Mouse (Mus musculus) embryo, embryonic 9.5 days (tissue): ENCODE measurements at regions not wholly inside any gene's neighbourhood (a gene's known extent, or its start where the extent isn't known, plus 50 kb on each side); places are given as distances from the start of the nearest gene placed in this dataset.
A peak's percentile ranks its signal among the peaks of the same experiment; 100 is the strongest.
"Not testable (repeated sequence)": the region's sequence is repeated elsewhere in the genome, so short reads cannot be mapped to it uniquely, and the experiment has no call there.

Experiments used
- DNase-seq: peaks from one replicate; pipeline ENCODE4 v3.0.0-alpha.2; 2017; ENCODE audit errors: extremely low spot score

DNA sequence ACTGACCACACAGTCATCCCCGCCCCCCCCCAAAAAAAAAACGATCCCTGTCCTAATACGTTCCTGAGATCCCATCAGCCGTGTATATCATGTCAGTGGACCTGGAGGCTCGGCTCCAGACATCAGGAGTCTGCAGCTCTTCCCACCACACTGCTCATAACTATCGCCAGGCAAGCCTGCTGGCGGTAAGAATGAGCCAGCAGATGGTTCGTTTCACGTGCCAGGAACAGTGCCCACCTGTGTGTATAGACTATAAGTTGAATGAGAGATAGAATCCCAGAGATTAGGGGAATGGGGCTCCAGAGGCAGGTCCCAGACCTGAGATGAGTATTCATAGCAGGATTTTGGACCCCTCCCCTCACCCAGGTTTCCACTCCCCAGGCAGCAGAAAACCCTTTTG, 144.2 kb upstream of the A430005L14Rik start:
- DNase-seq: no peak

DNA sequence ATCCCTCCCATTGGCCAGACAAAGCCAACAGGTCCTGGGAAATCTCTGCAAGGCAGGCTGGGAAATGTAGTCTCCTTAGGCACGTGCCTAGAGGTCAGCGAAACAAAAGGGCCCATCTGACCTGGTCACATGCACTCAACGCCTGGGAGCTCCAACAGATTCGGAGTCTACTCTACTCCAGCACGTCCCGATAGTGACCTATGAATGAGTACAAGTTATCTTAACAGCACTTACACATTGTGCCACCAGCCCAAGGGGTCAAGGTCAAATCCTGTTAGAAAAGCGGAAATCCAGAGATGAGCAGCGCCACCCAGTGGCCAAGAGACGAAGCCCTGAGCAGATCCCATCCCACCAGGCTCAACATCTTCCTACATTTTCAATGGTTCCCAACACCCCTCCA, 129.1 kb upstream of the A430005L14Rik start:
- DNase-seq: peak; percentile 52

DNA sequence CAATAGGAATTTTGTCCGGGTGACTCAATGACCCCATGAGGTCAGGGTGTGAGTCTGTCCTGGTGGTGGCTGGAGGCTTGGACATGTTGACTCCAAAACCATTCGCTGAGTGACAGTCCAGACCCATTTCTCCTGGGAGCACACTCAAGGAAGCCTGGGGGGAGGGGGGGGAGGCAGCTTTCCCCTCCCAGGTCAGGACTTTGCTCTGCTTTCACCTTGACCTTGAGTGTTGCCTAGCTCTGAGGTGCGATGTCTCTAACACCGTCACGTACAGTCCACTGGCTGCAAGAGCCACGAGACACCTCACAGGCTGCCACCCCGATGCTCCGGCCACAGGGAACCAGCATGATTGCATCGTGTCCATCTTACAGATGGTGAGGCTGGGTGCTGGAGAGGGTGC, 127.3 kb upstream of the A430005L14Rik start:
- no peak for DNase-seq

DNA sequence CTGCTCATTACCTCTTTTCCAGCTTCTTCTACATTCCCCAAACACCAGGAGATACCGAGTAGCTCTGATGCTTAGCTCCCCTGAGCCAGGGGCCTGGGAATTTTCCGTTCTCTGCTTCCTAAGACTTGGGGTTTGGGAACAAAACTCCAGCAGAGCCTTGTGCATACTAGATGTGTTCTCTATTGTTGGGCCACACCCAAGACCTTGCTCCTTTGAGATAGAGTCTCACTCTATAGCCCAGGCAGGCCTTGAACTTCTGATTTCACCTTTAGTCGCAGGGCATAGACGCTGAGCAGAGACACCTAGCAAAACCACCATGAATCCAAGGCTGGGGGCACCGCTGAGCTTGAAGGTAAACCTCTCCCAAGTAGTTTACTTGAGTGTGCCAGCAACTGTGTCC, 126.5 kb upstream of the A430005L14Rik start:
- no peak for DNase-seq

DNA sequence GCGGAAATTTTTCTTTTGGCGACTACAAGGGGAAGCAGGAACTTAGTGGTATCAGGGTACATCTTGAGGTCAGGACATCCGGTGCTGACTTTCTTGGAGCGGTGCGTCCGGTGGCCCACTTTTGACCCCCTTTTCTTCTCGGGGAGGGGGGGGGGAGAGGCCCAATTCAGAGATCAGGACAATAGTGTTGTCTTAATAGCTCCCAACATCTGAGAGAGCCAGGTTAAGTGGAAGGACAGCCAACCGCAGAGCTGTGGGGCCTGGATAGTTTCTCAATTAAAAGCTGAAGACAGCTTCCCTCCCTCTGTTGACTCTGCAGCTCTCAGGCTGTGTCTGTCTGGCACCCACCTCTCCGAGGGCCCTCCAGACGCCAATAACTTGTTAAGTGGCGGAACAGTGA, 125.8 kb upstream of the A430005L14Rik start:
- not testable (repeated sequence) for DNase-seq

DNA sequence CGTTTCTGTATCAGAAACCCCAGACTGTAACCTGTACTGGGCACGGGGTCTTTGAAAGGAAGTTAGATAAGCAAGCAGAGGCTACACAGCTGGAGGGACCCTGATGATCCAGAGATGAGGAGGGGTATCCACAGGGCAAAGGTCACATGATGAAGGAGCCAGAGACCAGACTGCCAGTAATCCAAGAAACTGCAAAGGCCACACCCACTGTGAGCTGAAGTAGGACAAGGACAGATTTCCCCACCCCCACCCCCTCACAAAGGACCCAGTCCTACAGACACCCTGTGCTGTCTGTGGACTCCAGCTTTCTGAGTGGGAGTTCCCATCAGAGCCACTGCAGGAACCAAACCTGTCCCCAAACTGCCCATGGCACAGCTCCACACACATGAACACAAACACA, 124.9 kb upstream of the A430005L14Rik start:
- no peak for DNase-seq

DNA sequence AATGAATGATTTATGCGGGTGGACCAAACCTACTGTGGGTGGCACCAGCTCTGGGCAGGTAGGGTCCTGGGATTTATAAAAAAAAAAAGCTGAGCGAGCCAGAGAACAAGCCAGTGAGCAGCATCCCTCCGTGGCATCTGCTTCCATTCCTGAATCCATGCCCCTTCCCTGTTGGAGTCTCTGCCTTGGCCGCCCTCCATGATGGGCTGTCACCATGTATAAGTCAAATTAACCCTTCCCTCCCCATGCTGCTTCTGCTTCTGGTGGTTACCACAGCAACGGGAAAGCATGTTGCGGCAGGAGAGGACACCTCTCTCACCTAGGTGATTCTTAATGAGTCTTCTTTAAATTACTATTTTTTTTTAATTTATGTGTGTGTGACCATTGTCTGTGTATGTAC, 112.3 kb upstream of the A430005L14Rik start:
- DNase-seq: no peak

DNA sequence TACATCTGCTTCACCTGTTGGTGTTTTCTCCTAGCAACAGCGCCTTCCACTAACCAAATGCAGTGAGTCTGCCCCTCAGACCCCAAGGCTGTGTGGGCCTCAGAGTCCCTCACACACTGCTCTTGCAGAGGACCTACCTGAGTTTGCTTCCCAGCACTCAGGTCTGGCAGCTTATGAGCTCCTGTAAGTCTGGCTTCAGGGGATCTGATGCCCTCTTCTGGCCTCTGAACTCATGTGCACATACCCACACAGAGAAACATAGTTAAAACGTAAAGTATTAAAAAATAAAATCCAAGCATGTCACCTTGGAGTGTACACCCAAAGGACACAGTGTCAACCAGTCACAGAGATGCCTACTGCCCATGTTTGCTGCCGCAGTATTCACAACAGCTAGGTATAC, 108.8 kb upstream of the A430005L14Rik start:
- no peak for DNase-seq

DNA sequence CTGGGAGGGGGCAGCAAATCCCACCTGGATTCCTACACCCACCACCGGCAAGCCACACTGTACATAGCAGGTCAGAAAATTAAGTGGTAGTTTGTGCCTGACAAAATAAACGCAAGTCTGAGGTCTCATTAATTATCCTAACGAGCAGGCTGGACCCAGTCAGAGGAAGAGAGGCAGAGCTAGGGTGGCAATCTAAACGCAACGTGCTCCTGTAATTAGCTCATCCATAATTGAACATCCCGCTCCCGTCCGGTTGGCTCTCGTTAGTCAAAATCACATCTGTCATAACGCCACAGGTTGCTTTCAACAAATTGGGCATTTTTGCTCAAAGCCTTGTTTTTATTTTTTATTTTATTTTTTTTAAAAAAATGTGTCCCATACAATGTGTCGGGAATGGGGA, 106.9 kb upstream of the A430005L14Rik start:
- DNase-seq: no peak

DNA sequence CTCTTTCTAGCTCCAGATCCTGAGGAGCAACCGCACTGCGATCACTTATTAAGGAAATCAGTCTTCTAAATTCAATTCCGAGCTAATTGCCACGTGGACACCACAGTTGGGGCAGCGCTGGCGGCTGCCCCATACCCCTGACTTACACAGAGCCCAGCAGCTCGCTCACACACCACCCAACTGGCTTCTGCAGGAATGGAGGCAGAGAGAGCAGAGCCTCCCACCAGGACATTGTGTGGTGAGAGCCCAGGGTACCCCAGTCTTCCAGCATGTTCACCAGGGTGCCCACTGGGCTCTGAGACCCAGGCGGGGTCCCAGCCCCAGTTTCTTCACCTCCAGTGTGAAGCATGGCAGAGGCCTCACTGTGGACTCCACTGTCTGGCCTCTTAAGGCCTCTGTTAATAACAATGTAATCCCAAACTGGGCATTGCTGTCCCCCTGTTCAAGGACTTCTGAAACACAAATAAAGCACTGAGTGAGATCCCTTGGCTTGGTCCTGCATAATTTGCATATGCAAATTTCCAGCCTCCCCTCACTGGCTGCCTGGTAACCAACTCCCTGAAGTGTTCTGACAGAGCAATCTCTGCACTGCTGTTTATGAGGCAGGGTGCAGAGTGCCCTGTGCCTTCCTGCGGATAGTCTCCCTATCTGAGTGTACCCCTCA, 102.8 kb upstream of the A430005L14Rik start:
- DNase-seq: no peak

DNA sequence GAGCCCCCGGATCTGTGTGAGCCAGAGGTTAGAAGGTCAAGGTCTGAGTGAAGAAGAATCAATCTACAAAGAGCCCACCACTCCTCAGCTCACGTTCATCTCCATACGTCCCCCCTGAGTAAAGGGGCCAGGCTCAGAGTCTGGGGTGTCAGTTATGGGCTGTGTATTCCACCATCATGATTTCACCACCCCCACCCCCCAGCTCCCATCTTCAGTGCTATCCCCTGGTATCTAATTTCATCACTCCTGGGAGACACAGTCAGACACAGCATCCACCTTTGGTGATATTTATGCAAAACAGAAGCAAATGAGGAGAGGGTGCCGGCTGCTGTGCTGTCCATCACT, 102.3 kb upstream of the A430005L14Rik start:
- DNase-seq: no peak

DNA sequence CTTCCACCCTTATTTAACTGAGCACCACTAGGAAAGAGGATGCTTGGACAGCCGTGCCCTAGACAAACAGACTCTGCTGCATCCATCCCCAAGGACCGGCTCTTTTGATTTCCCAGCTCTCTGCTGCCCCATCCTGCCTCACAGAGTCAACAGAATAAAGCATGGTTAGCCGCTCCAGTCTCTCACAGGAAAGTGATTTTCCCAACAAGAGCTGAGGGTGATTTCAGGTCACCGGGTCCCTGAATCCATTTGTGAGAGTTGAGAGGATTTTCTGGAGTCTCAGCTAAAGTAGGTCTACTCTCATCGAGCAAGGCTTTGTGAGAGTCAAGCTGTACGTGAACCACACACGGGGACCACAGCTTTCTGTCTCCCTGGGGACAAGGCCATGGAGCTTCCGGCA, 95.6 kb upstream of the A430005L14Rik start:
- DNase-seq: no peak

DNA sequence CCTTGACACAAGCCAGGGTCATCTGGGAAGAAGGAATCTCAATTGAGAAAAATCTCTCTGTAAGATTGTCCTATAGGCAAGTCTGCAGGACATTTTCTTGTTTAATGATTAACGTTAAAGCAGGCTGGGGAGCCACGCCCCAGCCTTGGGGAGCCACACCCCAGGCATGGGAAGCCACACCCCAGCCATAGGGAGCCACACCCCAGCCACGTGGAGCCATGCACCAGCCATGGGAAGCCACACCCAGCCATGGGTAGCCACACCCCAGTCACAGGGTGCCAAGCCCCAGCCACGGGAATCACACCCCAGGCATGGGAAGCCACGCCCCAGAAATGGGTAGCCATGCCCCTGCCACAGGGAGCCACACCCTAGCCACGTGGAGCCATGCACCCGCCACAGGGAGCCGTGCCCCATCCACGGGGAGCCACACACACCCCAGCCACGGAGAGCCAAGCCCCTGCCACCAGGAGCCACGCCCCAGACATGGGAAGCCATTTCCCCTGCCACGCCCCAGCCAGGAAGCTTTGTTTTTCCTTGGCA, 94.8 kb upstream of the A430005L14Rik start:
- no peak for DNase-seq

DNA sequence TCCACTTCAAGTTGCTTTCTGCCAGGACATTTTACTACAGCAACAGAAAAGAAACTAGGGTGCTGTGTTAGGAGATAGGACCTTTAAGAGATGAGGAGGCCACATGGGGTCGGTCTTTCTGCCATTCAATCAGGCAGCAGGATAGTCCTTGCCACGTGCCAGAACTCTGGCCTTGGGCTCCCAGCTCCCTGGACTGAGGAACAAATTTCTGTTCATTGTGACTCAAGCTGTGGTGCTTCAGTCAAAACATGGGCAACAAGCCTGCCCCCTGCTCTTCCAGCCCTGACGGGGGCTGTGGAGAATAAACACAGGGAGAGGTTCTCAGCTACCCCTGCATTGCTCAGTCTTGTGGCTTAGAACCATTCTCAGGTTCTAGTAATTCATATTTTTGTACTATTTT, 84.7 kb upstream of the A430005L14Rik start:
- DNase-seq: no peak

DNA sequence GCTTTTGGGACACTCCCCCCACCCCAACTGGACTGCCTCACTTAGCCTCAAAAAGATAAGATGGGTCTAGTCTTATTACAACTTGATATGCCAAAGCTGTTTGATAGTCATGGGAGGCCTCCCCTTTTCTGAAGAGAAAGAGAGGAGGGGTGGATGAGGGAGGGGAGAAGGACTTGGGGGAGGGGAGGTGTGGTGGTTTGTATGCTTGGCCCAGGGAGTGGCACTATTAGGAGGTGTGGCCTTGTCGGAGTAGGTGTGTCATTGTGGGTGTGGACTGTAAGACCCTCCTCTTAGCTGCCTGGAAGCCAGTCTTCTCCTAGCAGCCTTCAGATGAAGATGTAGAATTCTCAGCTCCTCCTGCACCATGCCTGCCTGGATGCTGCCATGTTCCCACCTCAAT, 82.0 kb upstream of the A430005L14Rik start:
- not testable (repeated sequence) for DNase-seq

DNA sequence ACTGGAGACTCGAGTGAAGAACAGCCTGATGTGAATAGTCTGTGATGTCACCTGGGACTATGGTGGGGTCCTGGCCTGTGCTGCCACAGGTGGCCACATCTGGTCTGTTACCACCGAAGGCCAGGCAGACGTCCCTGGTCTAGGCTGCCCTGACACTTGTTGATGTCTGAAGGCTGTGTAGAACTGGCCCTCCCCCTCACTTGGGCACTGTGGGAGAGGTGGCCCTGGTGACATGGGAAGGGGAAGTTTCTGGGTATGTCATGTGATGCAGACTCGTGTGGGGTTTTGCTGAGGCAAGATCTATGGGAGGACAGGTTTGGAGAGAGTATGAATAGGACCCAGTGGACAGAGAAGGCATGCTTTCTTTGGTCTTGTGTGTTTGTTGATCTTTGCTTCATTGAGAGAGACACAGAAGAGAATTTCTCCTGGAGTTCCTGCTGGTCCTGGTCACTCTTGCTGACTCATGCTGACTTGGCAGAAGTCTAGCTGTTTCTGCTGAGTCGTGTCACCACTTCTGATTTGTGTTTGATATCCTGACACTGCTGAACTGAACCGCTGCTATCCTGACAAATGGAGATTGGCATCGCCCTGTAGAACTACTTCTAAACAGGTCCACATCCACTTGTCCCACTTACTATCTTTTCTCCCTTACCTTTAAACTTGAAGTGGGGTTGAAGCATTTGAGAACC, 79.9 kb upstream of the A430005L14Rik start:
- DNase-seq: no peak

DNA sequence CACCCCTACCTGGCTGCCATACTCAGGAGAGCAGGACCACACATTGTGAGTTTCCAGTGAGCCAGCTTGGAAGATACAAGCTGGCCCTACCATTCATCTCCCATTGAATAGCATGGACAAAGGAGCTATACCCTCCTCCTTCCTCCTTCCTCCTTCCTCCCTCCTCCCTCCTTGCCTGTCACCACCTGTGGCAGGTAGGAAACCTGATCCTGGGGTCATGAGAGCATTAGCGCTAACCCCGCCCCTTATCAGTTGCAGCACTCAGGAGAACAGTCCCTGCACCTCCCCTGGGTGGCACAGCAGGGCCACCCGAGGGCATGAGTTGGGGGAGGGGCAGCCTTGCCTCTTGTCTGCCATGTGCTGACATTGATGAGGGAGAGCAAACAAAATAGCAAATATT, 74.0 kb upstream of the A430005L14Rik start:
- DNase-seq: no peak

DNA sequence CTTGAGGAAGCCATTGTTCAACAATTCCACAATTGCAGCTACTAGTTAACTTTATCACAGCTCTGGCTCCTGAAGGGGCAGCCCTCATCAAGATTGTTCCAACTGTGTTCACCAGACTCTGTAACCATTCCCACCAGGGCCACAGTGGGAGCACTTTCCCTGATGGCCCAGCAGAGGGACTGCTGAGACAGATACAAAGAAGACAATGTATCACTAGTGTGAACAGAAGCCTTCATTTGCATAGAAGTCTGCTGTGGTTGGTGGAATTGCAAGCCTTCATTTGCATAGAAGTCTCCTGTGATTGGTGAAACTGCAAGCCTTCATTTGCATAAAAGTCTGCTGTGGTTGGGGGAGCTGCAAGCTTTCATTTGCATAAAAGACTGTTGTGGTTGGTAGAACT, 73.0 kb upstream of the A430005L14Rik start:
- DNase-seq: no peak

DNA sequence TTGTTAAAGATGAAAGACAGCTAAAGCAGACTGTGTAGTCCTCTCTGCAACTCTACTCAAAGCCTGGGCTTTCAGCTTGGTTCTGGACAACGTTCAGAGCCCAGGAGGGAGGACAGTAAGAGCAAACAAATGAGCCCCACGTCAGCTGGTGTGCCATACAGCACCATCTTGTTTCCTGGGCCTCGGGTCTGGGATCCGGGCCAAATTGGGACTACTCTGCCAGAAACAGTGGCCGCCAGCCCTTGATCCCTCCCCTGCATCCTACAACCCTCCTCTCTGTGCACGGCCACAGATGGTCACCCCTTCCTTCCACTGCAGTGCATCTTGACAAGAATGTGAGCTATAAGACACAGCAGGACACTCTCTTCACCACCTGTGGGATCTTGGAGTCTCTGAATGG, 71.2 kb upstream of the A430005L14Rik start:
- DNase-seq: no peak

DNA sequence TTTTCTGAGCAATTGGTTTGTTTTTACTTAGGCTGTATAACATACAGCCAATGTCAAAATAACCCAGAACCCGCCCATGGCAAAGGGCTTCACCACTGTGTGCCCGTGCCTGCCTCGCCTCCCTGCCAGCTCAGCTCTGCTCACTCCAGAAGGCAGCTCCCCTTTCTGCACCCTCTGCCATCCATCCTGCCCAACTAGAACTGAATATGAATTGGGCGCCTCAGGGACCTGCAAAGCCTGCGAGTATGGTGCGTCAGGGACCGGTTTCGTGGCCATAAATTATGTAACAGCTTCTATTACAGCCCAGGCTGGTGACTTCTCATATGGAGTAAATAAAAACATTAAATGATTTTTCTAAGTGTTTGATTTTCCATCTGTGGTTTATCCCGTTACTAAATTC, 66.9 kb upstream of the A430005L14Rik start:
- no peak for DNase-seq

DNA sequence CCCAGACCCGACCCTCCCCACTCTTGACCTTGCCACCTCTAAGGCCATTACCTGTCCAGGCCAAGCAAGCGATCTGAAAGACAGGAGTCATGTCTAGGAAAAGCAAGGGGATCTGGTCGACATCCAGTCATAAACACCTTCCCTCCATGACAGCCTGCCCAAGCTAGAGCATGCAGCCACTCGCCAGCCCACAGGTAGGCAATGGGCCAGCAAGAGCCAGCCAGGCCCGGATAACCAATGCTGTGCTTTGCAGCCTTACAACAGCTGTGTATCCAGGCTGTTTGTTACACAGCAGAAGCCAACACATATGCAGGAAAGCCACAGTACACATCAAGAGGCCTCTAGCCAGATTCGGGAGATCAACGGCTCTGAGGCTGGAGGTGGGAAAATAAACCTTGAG, 57.3 kb upstream of the A430005L14Rik start:
- no peak for DNase-seq

DNA sequence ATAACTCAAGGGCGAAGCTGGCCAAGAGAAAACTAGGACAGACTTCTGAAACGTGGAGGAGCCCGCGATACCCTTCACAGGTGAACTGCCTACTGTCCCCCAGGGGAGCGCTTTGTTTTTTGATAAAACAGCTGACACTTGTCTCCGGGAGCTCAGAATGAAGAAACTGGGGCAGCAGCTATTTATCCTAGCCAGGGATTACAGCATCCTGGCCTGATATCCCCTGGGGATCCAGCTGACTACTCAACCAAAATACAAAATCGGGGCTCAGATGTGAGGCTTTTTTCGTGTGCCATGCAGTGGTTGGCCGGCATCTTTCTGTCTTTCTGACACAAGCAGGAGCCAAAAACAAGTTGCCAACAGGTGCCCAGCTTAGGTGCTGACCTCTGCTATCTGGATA, 52.0 kb upstream of the A430005L14Rik start:
- DNase-seq: no peak

DNA sequence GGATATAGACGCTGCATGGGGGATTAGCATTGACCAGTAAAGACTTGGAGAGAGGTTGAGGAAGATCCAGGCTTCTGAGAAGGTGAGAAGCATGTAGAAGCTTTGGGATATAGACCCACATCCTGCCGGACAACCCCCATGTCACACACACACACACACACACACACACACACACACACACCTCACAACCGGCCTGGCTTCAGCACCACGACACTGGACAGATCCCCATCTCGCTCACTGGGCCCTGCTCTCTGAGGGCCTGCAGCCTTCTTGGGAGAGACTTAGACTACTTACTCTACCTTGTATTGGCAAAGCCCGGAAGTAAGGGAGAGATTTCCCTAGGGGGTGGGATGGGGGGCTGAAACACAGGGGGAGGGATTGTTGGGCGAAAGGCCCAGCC, 51.5 kb upstream of the A430005L14Rik start:
- no peak for DNase-seq
